Mouse (Mus musculus): Measurements from ENCODE around the gene Rhbdf2. TPM values are rescaled to one million over a fixed set of nuclear protein-coding genes. Genes with fewer than 3 reads are reported as not detected.

Rhbdf2 gene
- total and polyA plus RNA-seq, 3 experiments: 6.4 to 13.7 TPM; not detected in 1

DNA sequence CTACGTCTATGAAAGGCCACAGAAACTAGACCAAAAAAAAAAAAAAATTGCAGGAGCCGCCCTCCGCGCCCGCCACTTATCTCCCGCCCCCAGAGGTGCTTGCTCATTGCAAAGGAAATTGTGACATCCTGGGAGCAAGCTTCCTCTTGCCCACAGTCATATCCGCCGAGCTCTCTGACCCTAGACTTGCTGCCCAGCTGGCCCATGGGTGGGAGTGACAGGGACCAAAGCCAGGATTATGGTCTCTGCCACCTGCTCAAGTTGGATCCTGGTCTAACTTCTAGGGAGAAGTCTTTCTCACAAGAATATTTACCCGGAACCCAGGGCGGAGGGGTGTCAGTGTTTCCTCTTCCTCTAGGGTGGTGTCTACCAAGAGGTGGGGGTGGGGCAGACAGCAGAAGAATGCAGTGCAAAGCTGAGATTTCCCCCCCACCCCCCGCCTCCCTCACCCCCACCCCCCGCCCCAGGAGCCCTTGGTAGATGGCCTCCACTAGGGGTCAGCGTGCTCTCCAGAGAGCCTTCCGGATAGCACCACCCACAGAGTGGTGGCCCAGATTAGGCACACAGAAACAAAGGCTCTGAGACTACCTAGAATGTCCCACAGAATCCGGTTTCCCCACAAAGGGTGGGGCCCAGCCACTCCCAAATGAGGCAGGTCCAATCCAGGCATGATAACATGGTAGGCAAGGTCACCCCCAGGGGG, 10.9 kb downstream of the Rhbdf2 start (continued):
- TF ChIP-seq BHLHE40 (IDR thresholded peaks at IDR 0.05; ENCODE audit: borderline replicate concordance, low read depth, low read length) (peak; percentile 41; the same call in 1 of the 2 replicates), NELFE (IDR thresholded peaks at IDR 0.05; ENCODE audit: low read depth, low read length) (peak; percentile 52), RCOR1 (IDR thresholded peaks at IDR 0.05; ENCODE audit: low read depth, low read length) (peak; percentile 85), SMC3 (IDR thresholded peaks at IDR 0.05; ENCODE audit: low read depth, low read length) (no peak), ELF1 (IDR thresholded peaks at IDR 0.05; ENCODE audit: low read depth, low read length) (peak; percentile 55)

DNA sequence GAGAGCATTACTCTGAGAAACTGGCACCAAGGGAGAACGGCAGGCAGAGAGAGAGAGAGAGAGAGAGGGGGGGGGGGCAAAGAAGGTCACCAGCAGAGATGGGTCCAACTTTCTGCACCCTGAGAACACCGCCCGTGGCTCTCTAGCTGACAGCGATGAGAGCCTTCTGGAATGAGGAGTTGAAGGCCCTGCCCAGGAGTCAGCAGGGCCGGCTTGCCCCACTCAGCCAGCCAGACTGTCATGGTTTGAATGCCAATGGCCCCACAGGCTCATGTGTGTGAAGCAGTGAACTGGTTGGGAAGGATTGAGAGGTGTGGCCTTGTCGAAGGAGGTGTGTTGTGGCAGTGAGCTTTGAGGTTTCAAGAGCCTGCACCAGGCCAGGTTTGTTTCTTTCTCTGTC, 13.6 kb downstream of the Rhbdf2 start:
- Histone ChIP-seq H3K36me3 (ENCODE audit: control insufficient read depth in 1 of 2, insufficient read depth in 2 of 2, low read length in 2 of 2) (peaks cover 0 to 20% of the 10 kb centered on the region in 2 experiments; a peak in 3 of 4 replicates), H3K9me3 (replicated peaks; ENCODE audit: insufficient read depth, low read length) (no peaks in the 10 kb centered on the region), H3K4me3 (ENCODE audit: control insufficient read depth in 1 of 2, insufficient read depth in 1 of 2, low read depth in 2 of 2, low read length in 2 of 2) (no peak overlapping the region), H3K9ac (ENCODE audit: control insufficient read depth, low read depth, low read length, poor library complexity, severe bottlenecking) (no peak overlapping the region), H3K79me2 (ENCODE audit: control insufficient read depth, insufficient read depth, low read length, poor library complexity) (no peaks in the 10 kb centered on the region; the same call in 1 of the 2 replicates), H3K27ac (ENCODE audit: control insufficient read depth, low read depth, low read length) (no peak overlapping the region), H3K4me1 (ENCODE audit: control insufficient read depth in 1 of 2, insufficient read depth in 2 of 2, low read length in 2 of 2) (peaks cover 14 to 26% of the 10 kb centered on the region in 2 experiments), H3K27me3 (ENCODE audit: control insufficient read depth in 1 of 2, insufficient read depth in 2 of 2, low read length in 2 of 2) (no peaks in the 10 kb centered on the region)
- no peak for DNase-seq (ENCODE audit: low read depth, low spot score)
- no peak for TF ChIP-seq HCFC1 (IDR thresholded peaks at IDR 0.05; ENCODE audit: low read depth, low read length)
- no peak for TF ChIP-seq ETS1 (IDR thresholded peaks at IDR 0.05; ENCODE audit: low read depth, low read length)
- TF ChIP-seq UBTF (IDR thresholded peaks at IDR 0.05; ENCODE audit: borderline replicate concordance, insufficient read depth, low read depth, low read length): no peak
- no peak for TF ChIP-seq ELF1 (IDR thresholded peaks at IDR 0.05; ENCODE audit: low read depth, low read length)
- TF ChIP-seq E2F4 (IDR thresholded peaks at IDR 0.05; ENCODE audit: borderline replicate concordance, low read depth, low read length): no peak
- TF ChIP-seq TBP (IDR thresholded peaks at IDR 0.05; ENCODE audit: low read depth, low read length): no peak
- TF ChIP-seq USF2 (IDR thresholded peaks at IDR 0.05; ENCODE audit: borderline replicate concordance in 1 of 2, insufficient read depth in 1 of 2, low read depth in 1 of 2, low read length in 2 of 2): no peak
- no peak for TF ChIP-seq MEF2A (IDR thresholded peaks at IDR 0.05; ENCODE audit: extremely low read depth, insufficient replicate concordance, low read depth, low read length, poor library complexity, severe bottlenecking)
- TF ChIP-seq GATA1 (IDR thresholded peaks at IDR 0.05; ENCODE audit: low read depth, low read length): no peak
- TF ChIP-seq CHD1 (IDR thresholded peaks at IDR 0.05; ENCODE audit: low read depth, low read length): no peak

- Histone ChIP-seq H3K4me3 (ENCODE audit: control insufficient read depth in 1 of 2, insufficient read depth in 1 of 2, low read depth in 2 of 2, low read length in 2 of 2) (no peak overlapping the region), H3K27me3 (ENCODE audit: control insufficient read depth in 1 of 2, insufficient read depth in 2 of 2, low read length in 2 of 2) (no peaks in the 10 kb centered on the region), H3K36me3 (ENCODE audit: control insufficient read depth in 1 of 2, insufficient read depth in 2 of 2, low read length in 2 of 2) (peaks cover 0 to 20% of the 10 kb centered on the region in 2 experiments; a peak in 3 of 4 replicates), H3K27ac (ENCODE audit: control insufficient read depth, low read depth, low read length) (no peak overlapping the region), H3K4me1 (ENCODE audit: control insufficient read depth in 1 of 2, insufficient read depth in 2 of 2, low read length in 2 of 2) (peaks cover 14 to 24% of the 10 kb centered on the region in 2 experiments), H3K9me3 (replicated peaks; ENCODE audit: insufficient read depth, low read length) (no peaks in the 10 kb centered on the region), H3K79me2 (ENCODE audit: control insufficient read depth, insufficient read depth, low read length, poor library complexity) (no peaks in the 10 kb centered on the region; the same call in 1 of the 2 replicates), H3K9ac (ENCODE audit: control insufficient read depth, low read depth, low read length, poor library complexity, severe bottlenecking) (no peak overlapping the region)
- TF ChIP-seq TBP (IDR thresholded peaks at IDR 0.05; ENCODE audit: low read depth, low read length): no peak
- TF ChIP-seq KAT2A (conservative IDR thresholded peaks at IDR 0.05; ENCODE audit: low read depth, low read length): no peak
- no peak for TF ChIP-seq ETS1 (IDR thresholded peaks at IDR 0.05; ENCODE audit: low read depth, low read length)
- no peak for TF ChIP-seq POLR2AphosphoS2 (IDR thresholded peaks at IDR 0.05; ENCODE audit: low read length)
- TF ChIP-seq POLR2AphosphoS5 (IDR thresholded peaks at IDR 0.05; ENCODE audit: borderline replicate concordance, low read depth, low read length): no peak
- no peak for TF ChIP-seq CHD1 (IDR thresholded peaks at IDR 0.05; ENCODE audit: low read depth, low read length)
- TF ChIP-seq MAFK (IDR thresholded peaks at IDR 0.05; ENCODE audit: borderline replicate concordance, low read depth, low read length): no peak
- DNase-seq (ENCODE audit: low read depth, low spot score): no peak
These were observed 14.3 kb downstream of the Rhbdf2 start for GRCm38 (mm10) chr11:116612554-116612953.
